Mouse (Mus musculus) small intestine, adult 2 months (tissue): ENCODE data around the gene Meis1. TPM values are rescaled to one million over a fixed set of nuclear protein-coding genes. Genes with fewer than 3 reads are reported as not detected.
A peak's percentile ranks its signal among the peaks of the same experiment; 100 is the strongest.

Source experiments
- H3K27ac ChIP-seq: fragments of 200-500 bp; 2 replicates; pipeline ENCODE4 v1.5.1; 2012; ENCODE audit warnings: low read depth, low read length, control low read depth, inconsistent platforms; ENCODE audit not compliant: insufficient read depth
- H3K27me3 ChIP-seq: fragments of 200-500 bp; 2 replicates; pipeline ENCODE4 v1.6.1; 2012; ENCODE audit warnings: mild to moderate bottlenecking, moderate library complexity, low read length, inconsistent platforms; ENCODE audit not compliant: control insufficient read depth, insufficient read depth
- H3K36me3 ChIP-seq: fragments of 200-500 bp; 2 replicates; pipeline ENCODE4 v1.6.1; 2012; ENCODE audit warnings: mild to moderate bottlenecking, low read length, control low read depth, inconsistent platforms; ENCODE audit not compliant: control insufficient read depth, insufficient read depth
- H3K4me1 ChIP-seq: fragments of 200-500 bp; 2 replicates; pipeline ENCODE4 v1.6.1; 2012; ENCODE audit warnings: low read length, inconsistent platforms, mixed read lengths; ENCODE audit not compliant: control insufficient read depth, insufficient read depth, insufficient read length
- H3K4me3 ChIP-seq: fragments of 200-500 bp; 2 replicates; pipeline ENCODE4 v1.5.1; 2012; ENCODE audit warnings: low read depth, mild to moderate bottlenecking, control low read depth, inconsistent platforms, low read length, moderate library complexity
- CTCF ChIP-seq: fragments of 200-500 bp; IDR thresholded peaks from 2 replicates; pipeline ENCODE4 v1.5.1; 2012; ENCODE audit warnings: low read depth, mild to moderate bottlenecking, control low read depth, inconsistent platforms, low read length, moderate library complexity, mixed read lengths; ENCODE audit not compliant: insufficient replicate concordance, insufficient read length; ENCODE audit errors: extremely low read depth
- POLR2A ChIP-seq: fragments of 200-500 bp; IDR thresholded peaks from 2 replicates; pipeline ENCODE4 v1.6.1; 2012; ENCODE audit warnings: low read depth, mild to moderate bottlenecking, control low read depth, inconsistent platforms, low read length, moderate library complexity
- WGBS: fragments of 180-500 bp; shearing (Covaris S2); methylation state at CpG from one replicate; pipeline ENCODE4 v1.1.7; 2018; 5-methylcytosine and 5-hydroxymethylcytosine counted together
- polyA plus RNA-seq: library from polyadenylated mRNA; depleted of rRNA; stranded (reverse); fragments of >200 nt; gene quantifications from 2 replicates; pipeline ENCODE4 v1.2.3, GENCODE M21; 2012

Meis1 gene
- polyA plus RNA-seq, 1 experiment: 4.0 TPM

DNA sequence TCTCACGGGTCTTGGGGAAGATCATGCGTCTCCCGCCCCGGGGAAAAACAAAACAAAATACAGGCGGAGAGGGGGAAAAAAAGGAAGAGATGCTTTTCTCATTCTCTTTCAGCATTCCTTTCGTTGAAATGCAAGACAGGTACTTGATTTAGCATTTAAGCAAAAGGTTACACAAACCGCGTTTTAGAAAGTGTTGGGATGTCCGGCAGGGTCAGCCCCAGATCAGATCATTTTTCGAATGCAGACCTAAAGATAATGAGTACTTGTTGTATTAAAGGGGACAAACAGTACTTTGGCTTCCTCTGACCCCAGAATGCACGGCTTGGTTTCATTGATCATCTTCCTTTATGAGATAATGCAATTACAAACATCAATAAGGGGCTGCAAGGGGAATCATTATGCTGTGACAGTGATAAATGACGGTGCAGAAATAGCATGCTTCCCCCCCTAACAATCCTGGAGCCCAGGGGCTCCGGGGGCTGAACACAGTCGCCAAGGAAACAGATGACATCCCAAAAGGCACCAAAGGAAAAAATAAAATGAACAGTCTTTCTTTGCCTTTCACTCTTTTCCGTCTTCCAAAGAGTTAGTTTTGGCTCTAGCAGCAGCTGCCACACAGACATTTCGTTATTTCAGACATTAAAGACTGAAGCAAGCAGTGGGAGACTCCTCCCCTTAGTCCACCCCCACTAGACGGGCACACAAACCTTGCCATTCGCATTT is 144.3 kb downstream of the Meis1 start:
- H3K36me3 ChIP-seq: no peaks in the 10 kb centered on the region
- TF ChIP-seq CTCF (no peak), POLR2A (no peak)
- no peaks in the 10 kb centered on the region; the same call in 1 of the 2 replicates for H3K4me1 ChIP-seq
- peaks cover 51% of the 10 kb centered on the region for H3K27me3 ChIP-seq
- WGBS: 26% methylated on average over 18 of the region's 18 CpGs
- peak overlapping the region; percentile 25 for H3K4me3 ChIP-seq
- H3K27ac ChIP-seq: peak overlapping the region; percentile 53

DNA sequence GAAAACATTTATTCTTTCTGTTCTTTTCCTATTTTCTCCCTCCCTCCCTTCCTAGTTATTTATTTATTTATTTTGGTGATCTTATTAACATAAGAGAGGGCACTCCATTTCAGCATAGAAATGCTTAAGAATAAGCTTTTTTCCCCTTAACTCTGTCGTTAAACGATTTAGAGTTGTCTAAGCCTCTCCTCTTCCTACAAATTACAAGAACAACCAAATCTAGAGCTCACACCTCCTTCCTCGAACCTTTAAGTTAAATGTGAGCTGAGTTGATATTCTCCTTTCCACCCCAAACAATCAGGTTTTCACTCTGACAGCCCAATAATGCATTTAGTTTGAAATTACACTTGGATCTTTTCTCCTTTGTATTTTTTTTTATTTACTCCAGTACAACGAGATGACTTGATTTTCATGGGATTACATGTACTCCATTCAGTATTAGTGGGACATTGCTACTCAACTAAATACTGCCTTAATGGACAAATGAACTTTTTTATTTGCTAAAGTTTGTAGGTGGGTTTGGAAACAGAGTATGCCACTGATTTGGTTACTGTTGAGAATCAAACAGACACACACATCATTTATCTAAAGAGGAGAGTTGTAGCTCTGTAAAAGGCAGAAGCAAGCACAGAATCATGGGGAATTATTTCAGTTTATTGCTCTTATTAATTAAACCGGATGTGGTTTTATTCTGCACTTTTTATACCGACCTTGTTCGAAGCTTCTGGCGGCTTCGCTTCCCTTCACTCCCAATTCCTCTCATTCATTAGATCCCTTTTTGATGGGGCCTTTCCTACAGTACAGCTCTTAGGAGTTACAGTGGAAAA is 145.1 kb downstream of the Meis1 start:
- no peaks in the 10 kb centered on the region; the same call in 1 of the 2 replicates for H3K4me1 ChIP-seq
- WGBS: 43% methylated on average over 9 of the region's 9 CpGs
- no peaks in the 10 kb centered on the region for H3K36me3 ChIP-seq
- peak overlapping the region; percentile 53 for H3K27ac ChIP-seq
- no peak overlapping the region for H3K4me3 ChIP-seq
- no peak for TF ChIP-seq CTCF
- TF ChIP-seq POLR2A: no peak
- H3K27me3 ChIP-seq: peaks cover 48% of the 10 kb centered on the region

GRCm38 (mm10) chr11:18872793-18873192 is 146.0 kb downstream of the Meis1 start:
- Histone ChIP-seq H3K36me3 (no peaks in the 10 kb centered on the region), H3K27ac (no peak overlapping the region), H3K27me3 (peaks cover 44% of the 10 kb centered on the region), H3K4me1 (no peaks in the 10 kb centered on the region), H3K4me3 (no peak overlapping the region)
- TF ChIP-seq POLR2A (no peak), CTCF (no peak)
- WGBS: 37% methylated on average over 3 of the region's 3 CpGs

DNA sequence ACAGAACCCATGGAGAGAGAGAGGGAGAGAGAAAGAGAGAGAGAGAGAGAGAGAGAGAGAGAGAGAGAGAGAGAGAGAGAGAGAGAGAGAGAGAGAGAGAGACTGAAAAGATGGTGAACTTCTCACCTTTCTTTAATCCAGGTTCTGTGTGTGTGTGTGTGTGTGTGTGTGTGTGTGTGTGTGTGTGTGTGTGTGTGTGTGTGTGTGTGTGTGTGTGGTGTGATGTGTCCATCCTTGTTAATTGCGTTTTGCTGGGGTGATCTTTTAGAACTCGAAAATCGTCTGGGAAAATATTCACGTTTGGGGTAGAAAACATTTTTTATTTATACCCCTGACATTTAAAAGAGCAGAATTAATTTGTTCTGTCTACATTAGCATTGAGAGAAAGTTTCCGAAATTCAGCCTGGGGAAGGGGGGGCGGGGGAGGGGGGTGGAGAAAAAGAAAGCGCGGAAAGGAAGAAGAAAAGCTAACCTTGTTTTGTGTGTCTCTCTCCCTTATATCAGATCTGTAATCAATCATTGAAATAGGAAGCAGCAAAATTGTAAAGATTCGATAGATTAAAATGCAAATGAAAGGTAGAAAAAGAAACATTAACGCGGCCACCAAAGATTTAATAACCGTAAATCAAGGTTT is 146.6 kb downstream of the Meis1 start:
- Histone ChIP-seq H3K27ac (peak overlapping the region; percentile 67; the same call in 1 of the 2 replicates), H3K4me1 (no peaks in the 10 kb centered on the region), H3K4me3 (no peak overlapping the region), H3K36me3 (no peaks in the 10 kb centered on the region), H3K27me3 (peaks cover 38% of the 10 kb centered on the region)
- 32% methylated on average over 12 of the region's 12 CpGs for whole genome bisulfite sequencing
- TF ChIP-seq POLR2A: no peak
- TF ChIP-seq CTCF: no peak

GRCm38 (mm10) chr11:18871170-18872081 is 147.4 kb downstream of the Meis1 start:
- H3K27me3 ChIP-seq: peaks cover 30% of the 10 kb centered on the region
- peak overlapping the region; percentile 56 for H3K4me3 ChIP-seq
- TF ChIP-seq POLR2A (no peak), CTCF (no peak)
- H3K4me1 ChIP-seq: no peaks in the 10 kb centered on the region
- H3K36me3 ChIP-seq: no peaks in the 10 kb centered on the region
- WGBS: 3% methylated on average over 58 of the region's 58 CpGs
- H3K27ac ChIP-seq: peak overlapping the region; percentile 75; the same call in 1 of the 2 replicates

- WGBS: 22% methylated on average over 25 of the region's 25 CpGs
- Histone ChIP-seq H3K4me1 (no peaks in the 10 kb centered on the region), H3K27me3 (peaks cover 29% of the 10 kb centered on the region), H3K36me3 (no peaks in the 10 kb centered on the region), H3K4me3 (0 out of 2 replicates have a peak overlapping the region, but pooled peaks have one; percentile 18), H3K27ac (peak overlapping the region; percentile 12; the same call in 1 of the 2 replicates)
- TF ChIP-seq CTCF (no peak), POLR2A (no peak)
Measured at GRCm38 (mm10) chr11:18870121-18870931, 148.5 kb downstream of the Meis1 start.
